Mouse (Mus musculus) embryonic facial prominence, embryonic 13.5 days (tissue): Measurements from ENCODE around the gene Hand2. TPM values are rescaled to one million over a fixed set of nuclear protein-coding genes. Genes with fewer than 3 reads are reported as not detected.

Experiments used
- ATAC-seq: fragments of 200-750 bp; cut with Nextera tagmentation; 2 replicates; pipeline ENCODE4 v1.8.0; 2017; ENCODE audit warnings: low read depth; ENCODE audit not compliant: insufficient number of reproducible peaks, insufficient read depth, low FRiP score, low TSS enrichment
- H3K27ac ChIP-seq: fragments of 300-500 bp; sonication (generic); 2 replicates; pipeline ENCODE4 v1.5.1; 2015; ENCODE audit warnings: moderate library complexity, mild to moderate bottlenecking, inconsistent platforms
- H3K27me3 ChIP-seq: fragments of 300-500 bp; sonication (generic); 2 replicates; pipeline ENCODE4 v1.6.1; 2015; ENCODE audit warnings: mild to moderate bottlenecking, inconsistent platforms
- H3K36me3 ChIP-seq: fragments of 300-500 bp; sonication (generic); 2 replicates; pipeline ENCODE4 v1.6.1; 2015; ENCODE audit warnings: mild to moderate bottlenecking, inconsistent platforms
- H3K4me1 ChIP-seq: fragments of 300-500 bp; sonication (generic); 2 replicates; pipeline ENCODE4 v1.6.1; 2015; ENCODE audit warnings: inconsistent platforms
- H3K4me2 ChIP-seq: fragments of 300-500 bp; sonication (generic); 2 replicates; pipeline ENCODE4 v1.6.1; 2015; ENCODE audit warnings: moderate library complexity, mild to moderate bottlenecking, inconsistent platforms
- H3K4me3 ChIP-seq: fragments of 300-500 bp; sonication (generic); 2 replicates; pipeline ENCODE4 v1.5.1; 2015; ENCODE audit warnings: mild to moderate bottlenecking, inconsistent platforms
- H3K9ac ChIP-seq: fragments of 300-500 bp; sonication (generic); 2 replicates; pipeline ENCODE4 v1.6.1; 2015; ENCODE audit warnings: mild to moderate bottlenecking, inconsistent platforms
- H3K9me3 ChIP-seq: fragments of 300-500 bp; sonication (generic); 2 replicates; pipeline ENCODE4 v1.6.1; 2016; ENCODE audit warnings: inconsistent platforms
- WGBS: fragments of 180-500 bp; shearing (Covaris S2); methylation state at CpG from one replicate; pipeline ENCODE4 v1.1.7; 2015; ENCODE audit warnings: mixed read lengths; 5-methylcytosine and 5-hydroxymethylcytosine counted together
- polyA plus RNA-seq: library from polyadenylated mRNA; unstranded; fragments of >200 nt; fragmentation: Nextera tagmentation; extraction: Ambion mirVana; gene quantifications from 2 replicates; pipeline ENCODE4 v1.2.1, GENCODE M21; 2015

The Hand2 gene
- polyA plus RNA-seq, 1 experiment from 2014 or later: 8.3 TPM

- Histone ChIP-seq H3K27me3 (peaks cover 98% of the 10 kb centered on the region), H3K4me3 (peak overlapping the region; percentile 54), H3K27ac (peak overlapping the region; percentile 77), H3K9me3 (no peaks in the 10 kb centered on the region), H3K9ac (peak overlapping the region; percentile 75), H3K36me3 (no peaks in the 10 kb centered on the region), H3K4me1 (peaks cover 22% of the 10 kb centered on the region), H3K4me2 (peak overlapping the region; percentile 54)
- ATAC-seq: no peak
- 9% methylated on average over 27 of the region's 27 CpGs for WGBS
Measured at GRCm38 (mm10) chr8:57326091-57327065, 5.6 kb downstream of the Hand2 start.

- Histone ChIP-seq H3K27me3 (peaks cover 98% of the 10 kb centered on the region), H3K9ac (peak overlapping the region; percentile 75)
- WGBS: 2% methylated on average over 29 of the region's 29 CpGs
Measured at GRCm38 (mm10) chr8:57327281-57328160, 6.7 kb downstream of the Hand2 start.

GRCm38 (mm10) chr8:57328161-57328920 lies 7.6 kb downstream of the Hand2 start:
- H3K4me3 ChIP-seq: peak overlapping the region; percentile 54
- H3K4me2 ChIP-seq: peak overlapping the region; percentile 54
- no peaks in the 10 kb centered on the region for H3K9me3 ChIP-seq
- peak; percentile 75; the same call in 1 of the 2 replicates for ATAC-seq
- WGBS: under 1% methylated on average over 42 of the region's 42 CpGs
- no peaks in the 10 kb centered on the region for H3K36me3 ChIP-seq
- H3K4me1 ChIP-seq: peaks cover 15% of the 10 kb centered on the region
- H3K27me3 ChIP-seq: peaks cover 98% of the 10 kb centered on the region
- H3K27ac ChIP-seq: peak overlapping the region; percentile 77
- H3K9ac ChIP-seq: peak overlapping the region; percentile 75

More at GRCm38 (mm10) chr8:57327281-57328160, 6.7 kb downstream of the Hand2 start:
- H3K36me3 ChIP-seq: no peaks in the 10 kb centered on the region
- no peak for ATAC-seq
- H3K27ac ChIP-seq: peak overlapping the region; percentile 77
- H3K4me3 ChIP-seq: peak overlapping the region; percentile 54
- no peaks in the 10 kb centered on the region for H3K9me3 ChIP-seq
- peak overlapping the region; percentile 54 for H3K4me2 ChIP-seq
- H3K4me1 ChIP-seq: peaks cover 15% of the 10 kb centered on the region

GRCm38 (mm10) chr8:57328931-57329341 lies 8.2 kb downstream of the Hand2 start:
- peak overlapping the region; percentile 54 for H3K4me3 ChIP-seq
- H3K9me3 ChIP-seq: no peaks in the 10 kb centered on the region
- 0 out of 2 replicates have a peak, but pooled peaks have one; percentile 29 for ATAC-seq
- H3K27ac ChIP-seq: peak overlapping the region; percentile 77
- H3K36me3 ChIP-seq: no peaks in the 10 kb centered on the region
- peaks cover 18% of the 10 kb centered on the region for H3K4me1 ChIP-seq
- WGBS: 2% methylated on average over 19 of the region's 19 CpGs
- peak overlapping the region; percentile 54 for H3K4me2 ChIP-seq
- H3K27me3 ChIP-seq: peaks cover 98% of the 10 kb centered on the region
- peak overlapping the region; percentile 75 for H3K9ac ChIP-seq

- WGBS: 12% methylated on average over 2 of the region's 2 CpGs
- peaks cover 100% of the 10 kb centered on the region for H3K27me3 ChIP-seq
- no peak overlapping the region; the same call in 1 of the 2 replicates for H3K27ac ChIP-seq
- no peak overlapping the region for H3K4me3 ChIP-seq
- ATAC-seq: no peak
- H3K9ac ChIP-seq: no peak overlapping the region
- no peaks in the 10 kb centered on the region for H3K9me3 ChIP-seq
- H3K4me1 ChIP-seq: peaks cover 18% of the 10 kb centered on the region
- no peaks in the 10 kb centered on the region for H3K36me3 ChIP-seq
- peak overlapping the region; percentile 52 for H3K4me2 ChIP-seq
Measured at GRCm38 (mm10) chr8:57330106-57330505, 9.3 kb downstream of the Hand2 start.

- no peaks in the 10 kb centered on the region for H3K9me3 ChIP-seq
- peak overlapping the region; percentile 70 for H3K9ac ChIP-seq
- ATAC-seq: peak; percentile 39; the same call in 1 of the 2 replicates
- WGBS: 2% methylated on average over 29 of the region's 29 CpGs
- peak overlapping the region; percentile 79 for H3K27ac ChIP-seq
- H3K4me2 ChIP-seq: peak overlapping the region; percentile 52
- no peaks in the 10 kb centered on the region for H3K36me3 ChIP-seq
- peaks cover 18% of the 10 kb centered on the region for H3K4me1 ChIP-seq
- peaks cover 100% of the 10 kb centered on the region for H3K27me3 ChIP-seq
- H3K4me3 ChIP-seq: peak overlapping the region; percentile 35
Measured at GRCm38 (mm10) chr8:57331727-57332630, 11.2 kb downstream of the Hand2 start.

GRCm38 (mm10) chr8:57332676-57333482 lies 12.1 kb downstream of the Hand2 start:
- peak overlapping the region; percentile 35 for H3K4me3 ChIP-seq
- ATAC-seq: no peak
- peaks cover 100% of the 10 kb centered on the region for H3K27me3 ChIP-seq
- H3K9me3 ChIP-seq: no peaks in the 10 kb centered on the region
- under 1% methylated on average over 26 of the region's 26 CpGs for WGBS
- H3K36me3 ChIP-seq: no peaks in the 10 kb centered on the region
- peak overlapping the region; percentile 52 for H3K4me2 ChIP-seq
- peaks cover 14% of the 10 kb centered on the region for H3K4me1 ChIP-seq
- H3K27ac ChIP-seq: peak overlapping the region; percentile 79
- peak overlapping the region; percentile 70 for H3K9ac ChIP-seq

- peaks cover 9% of the 10 kb centered on the region for H3K4me1 ChIP-seq
- peak overlapping the region; percentile 52 for H3K4me2 ChIP-seq
- H3K9ac ChIP-seq: peak overlapping the region; percentile 70
- under 1% methylated on average over 9 of the region's 9 CpGs for WGBS
- ATAC-seq: no peak
- peaks cover 99% of the 10 kb centered on the region for H3K27me3 ChIP-seq
- peak overlapping the region; percentile 35 for H3K4me3 ChIP-seq
- H3K36me3 ChIP-seq: no peaks in the 10 kb centered on the region
- H3K27ac ChIP-seq: peak overlapping the region; percentile 79
- H3K9me3 ChIP-seq: no peaks in the 10 kb centered on the region
Measured at GRCm38 (mm10) chr8:57333483-57333770, 12.6 kb downstream of the Hand2 start.

- Histone ChIP-seq H3K9ac (peak overlapping the region; percentile 70), H3K27ac (peak overlapping the region; percentile 79), H3K4me3 (peak overlapping the region; percentile 35), H3K9me3 (no peaks in the 10 kb centered on the region), H3K4me2 (peak overlapping the region; percentile 52), H3K4me1 (peaks cover 3% of the 10 kb centered on the region; the same call in 1 of the 2 replicates), H3K36me3 (no peaks in the 10 kb centered on the region), H3K27me3 (peaks cover 99% of the 10 kb centered on the region)
- WGBS: under 1% methylated on average over 41 of the region's 41 CpGs
- ATAC-seq: no peak
Measured at GRCm38 (mm10) chr8:57333795-57334551, 13.2 kb downstream of the Hand2 start.
